Mouse (Mus musculus) liver, embryonic 11.5 days (tissue): ENCODE data around the gene Mei1. TPM values are rescaled to one million over a fixed set of nuclear protein-coding genes. Genes with fewer than 3 reads are reported as not detected.

Experiments
- ATAC-seq: fragments of 200-750 bp; cut with Nextera tagmentation; replicated peaks from 2 replicates; pipeline ENCODE4 v1.8.0; 2017; ENCODE audit warnings: moderate number of reproducible peaks, mild to moderate bottlenecking, moderate TSS enrichment, moderate library complexity; ENCODE audit not compliant: low FRiP score
- DNase-seq: peaks from one replicate; pipeline ENCODE4 v3.0.0-alpha.2; 2017; ENCODE audit warnings: low spot score
- H3K27ac ChIP-seq: fragments of 300-500 bp; sonication (generic); 2 replicates; pipeline ENCODE4 v1.5.1; 2014; ENCODE audit warnings: mild to moderate bottlenecking, low read depth, low read length, control low read depth
- H3K27me3 ChIP-seq: fragments of 300-500 bp; sonication (generic); replicated peaks from 2 replicates; pipeline ENCODE4 v1.6.1; 2014; ENCODE audit warnings: low read length, mixed read lengths; ENCODE audit not compliant: control insufficient read depth, insufficient read depth
- H3K36me3 ChIP-seq: fragments of 300-500 bp; sonication (generic); 2 replicates; pipeline ENCODE4 v1.6.1; 2014; ENCODE audit warnings: mild to moderate bottlenecking, low read length, moderate library complexity, mixed read lengths; ENCODE audit not compliant: control insufficient read depth, insufficient read depth
- H3K4me1 ChIP-seq: fragments of 300-500 bp; sonication (generic); replicated peaks from 2 replicates; pipeline ENCODE4 v1.6.1; 2014; ENCODE audit warnings: low read length, mixed read lengths; ENCODE audit not compliant: control insufficient read depth, insufficient read depth
- H3K4me2 ChIP-seq: fragments of 300-500 bp; sonication (generic); 2 replicates; pipeline ENCODE4 v1.6.1; 2014; ENCODE audit warnings: mild to moderate bottlenecking, control low read depth, moderate library complexity
- H3K4me3 ChIP-seq: fragments of 300-500 bp; sonication (generic); 2 replicates; pipeline ENCODE4 v1.5.1; 2014; ENCODE audit warnings: low read depth, low read length, control low read depth
- H3K9ac ChIP-seq: fragments of 300-500 bp; sonication (generic); 2 replicates; pipeline ENCODE4 v1.6.1; 2014; ENCODE audit warnings: low read depth, low read length, control low read depth
- H3K9me3 ChIP-seq: fragments of 300-500 bp; sonication (generic); 2 replicates; pipeline ENCODE4 v1.6.1; 2016; ENCODE audit warnings: low read length, inconsistent platforms, mixed read lengths; ENCODE audit not compliant: control insufficient read depth
- WGBS: fragments of 180-500 bp; shearing (Covaris S2); extraction: QIAGEN DNeasy Blood & Tissue Kit; methylation state at CpG from one replicate; pipeline ENCODE4 v1.1.7; 2014; 5-methylcytosine and 5-hydroxymethylcytosine counted together
- polyA plus RNA-seq: library from polyadenylated mRNA; unstranded; fragments of >200 nt; fragmentation: Nextera tagmentation; extraction: Ambion mirVana; gene quantifications from 2 replicates; pipeline ENCODE4 v1.2.1, GENCODE M21; 2014

Gene Mei1
- polyA plus RNA-seq, 1 experiment from 2014 or later, result not detected

DNA sequence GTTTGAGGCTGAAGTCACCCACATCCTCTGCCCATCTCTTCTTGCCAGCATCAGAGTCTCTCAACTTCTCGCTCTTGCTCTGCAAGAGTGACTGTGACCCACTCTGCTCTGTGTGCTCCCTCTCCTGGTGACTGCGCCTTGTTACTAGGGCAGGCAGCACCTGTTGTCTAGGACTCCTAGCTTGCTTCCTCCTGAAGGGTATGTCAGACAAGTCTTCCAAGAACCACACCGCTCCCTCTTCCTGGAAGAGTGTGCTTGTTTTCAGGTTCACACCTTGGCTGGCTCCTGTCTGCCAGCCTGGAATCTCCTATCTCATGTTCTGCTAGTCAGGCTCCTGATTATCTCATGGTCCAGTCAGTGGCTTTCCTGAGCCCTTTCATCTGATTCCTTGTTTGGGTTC, 70.6 kb downstream of the Mei1 start:
- Histone ChIP-seq H3K4me2 (no peak overlapping the region), H3K9me3 (no peaks in the 10 kb centered on the region), H3K9ac (no peak overlapping the region), H3K36me3 (peaks cover 4% of the 10 kb centered on the region; the same call in 1 of the 2 replicates), H3K4me3 (no peak overlapping the region), H3K4me1 (peaks cover 7% of the 10 kb centered on the region), H3K27me3 (no peaks in the 10 kb centered on the region), H3K27ac (no peak overlapping the region)
- WGBS, result 81% methylated on average over 3 of the region's 3 CpGs
- DNase-seq, result no peak
- no peak; the same call in 1 of the 2 replicates for ATAC-seq

DNA sequence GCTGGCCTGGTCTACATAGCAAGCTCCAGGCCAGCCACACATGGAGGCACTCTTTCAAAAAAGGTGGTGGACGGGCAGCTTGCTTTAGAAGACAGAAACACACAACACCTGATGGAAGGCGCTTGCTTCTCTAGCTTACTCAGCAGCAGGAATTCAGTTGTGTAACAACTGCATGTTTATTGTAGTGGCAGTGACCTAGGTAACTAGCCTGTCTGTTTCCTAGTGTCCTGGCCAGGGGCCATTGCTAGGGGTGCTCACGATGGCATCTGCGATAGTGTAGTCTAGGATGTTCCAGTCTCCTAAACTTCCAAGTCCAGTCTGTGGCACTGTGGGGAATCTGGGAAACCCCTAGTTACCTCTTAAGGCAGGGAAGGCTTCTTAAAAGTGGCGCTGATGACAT, 74.4 kb downstream of the Mei1 start:
- Histone ChIP-seq H3K4me3 (no peak overlapping the region), H3K27ac (0 out of 2 replicates have a peak overlapping the region, but pooled peaks have one; percentile 21), H3K4me2 (no peak overlapping the region), H3K9me3 (no peaks in the 10 kb centered on the region), H3K4me1 (peaks cover 30% of the 10 kb centered on the region), H3K9ac (no peak overlapping the region), H3K36me3 (peaks cover 4% of the 10 kb centered on the region; the same call in 1 of the 2 replicates), H3K27me3 (no peaks in the 10 kb centered on the region)
- WGBS, result 88% methylated on average over 5 of the region's 5 CpGs
- ATAC-seq (no peak), DNase-seq (no peak)

DNA sequence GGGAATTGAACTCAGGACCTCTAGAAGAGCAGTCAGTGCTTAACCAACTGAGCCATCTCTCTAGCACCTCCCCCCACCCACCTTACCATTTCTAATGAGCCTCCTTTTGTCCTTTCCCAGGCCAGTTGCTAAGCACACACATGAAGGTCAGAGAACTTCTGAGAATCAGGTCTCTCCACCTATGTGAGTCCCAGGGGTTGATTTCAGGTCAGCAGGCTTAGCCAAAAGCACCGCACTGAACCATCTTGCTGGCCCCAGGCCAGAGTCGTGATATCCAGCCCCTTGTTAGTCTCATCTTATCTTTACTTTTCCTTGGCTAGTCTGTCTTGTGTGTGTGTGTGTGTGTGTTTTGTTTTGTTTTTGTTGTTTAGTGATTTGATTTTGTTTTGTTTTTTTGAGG, 75.6 kb downstream of the Mei1 start:
- Histone ChIP-seq H3K9ac (peak overlapping the region; percentile 31; the same call in 1 of the 2 replicates), H3K9me3 (no peaks in the 10 kb centered on the region), H3K27ac (peak overlapping the region; percentile 78), H3K27me3 (no peaks in the 10 kb centered on the region), H3K4me2 (no peak overlapping the region), H3K36me3 (peaks cover 4% of the 10 kb centered on the region; the same call in 1 of the 2 replicates), H3K4me3 (no peak overlapping the region), H3K4me1 (peaks cover 34% of the 10 kb centered on the region)
- 16% methylated on average over 2 of the region's 2 CpGs for WGBS
- no peak for ATAC-seq
- no peak for DNase-seq

DNA sequence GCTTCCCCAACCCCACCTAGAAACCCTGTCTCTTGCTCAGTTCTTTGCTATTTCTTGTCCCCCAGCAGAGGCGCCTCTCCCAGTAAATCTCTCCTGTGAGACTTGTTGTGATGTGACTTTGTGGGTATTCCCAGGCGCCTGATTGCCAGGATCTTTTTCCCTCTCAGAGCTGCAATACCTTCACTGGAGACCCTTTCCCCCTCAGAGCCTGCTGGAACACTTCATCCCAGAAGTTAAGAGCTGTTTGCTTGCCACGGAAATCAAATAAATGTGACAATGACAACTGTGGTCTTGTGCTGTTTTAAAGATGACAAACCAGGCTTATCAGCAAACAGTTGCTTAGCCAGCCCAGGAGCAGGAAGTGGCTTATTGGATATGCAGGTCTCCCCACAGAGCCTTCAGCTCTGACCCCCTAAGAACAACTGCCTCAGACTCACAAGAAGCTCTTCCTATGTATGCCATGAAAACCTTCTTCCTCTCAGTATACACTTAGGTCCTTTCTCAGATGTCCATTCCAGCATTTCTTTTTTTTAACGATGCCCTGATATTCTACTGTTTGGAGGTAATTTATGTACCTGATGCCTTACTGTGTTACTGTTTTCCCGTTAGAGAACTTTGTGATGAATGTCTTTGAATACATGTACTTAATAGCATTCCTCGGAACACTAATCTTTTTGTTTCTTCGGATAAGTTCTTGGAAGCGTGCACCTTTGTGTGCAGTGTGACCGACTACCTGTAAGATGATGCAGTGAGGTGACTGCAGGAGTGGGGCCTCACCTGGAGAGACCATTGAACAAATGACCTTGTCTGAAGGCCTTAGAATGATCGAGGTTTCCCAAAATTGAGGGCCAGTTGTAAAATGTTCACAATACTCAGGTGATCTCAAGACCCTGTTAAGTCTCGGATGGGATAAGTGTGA, 76.3 kb downstream of the Mei1 start:
- DNase-seq (peak; percentile 50), ATAC-seq (no peak)
- peak overlapping the region; percentile 90 for H3K4me2 ChIP-seq
- H3K4me3 ChIP-seq, result peak overlapping the region; percentile 67
- H3K27me3 ChIP-seq, result no peaks in the 10 kb centered on the region
- H3K4me1 ChIP-seq, result peaks cover 35% of the 10 kb centered on the region
- peak overlapping the region; percentile 78 for H3K27ac ChIP-seq
- peak overlapping the region; percentile 31 for H3K9ac ChIP-seq
- peaks cover under 1% of the 10 kb centered on the region; the same call in 1 of the 2 replicates for H3K36me3 ChIP-seq
- H3K9me3 ChIP-seq, result no peaks in the 10 kb centered on the region
- WGBS, result 18% methylated on average over 11 of the region's 11 CpGs

DNA sequence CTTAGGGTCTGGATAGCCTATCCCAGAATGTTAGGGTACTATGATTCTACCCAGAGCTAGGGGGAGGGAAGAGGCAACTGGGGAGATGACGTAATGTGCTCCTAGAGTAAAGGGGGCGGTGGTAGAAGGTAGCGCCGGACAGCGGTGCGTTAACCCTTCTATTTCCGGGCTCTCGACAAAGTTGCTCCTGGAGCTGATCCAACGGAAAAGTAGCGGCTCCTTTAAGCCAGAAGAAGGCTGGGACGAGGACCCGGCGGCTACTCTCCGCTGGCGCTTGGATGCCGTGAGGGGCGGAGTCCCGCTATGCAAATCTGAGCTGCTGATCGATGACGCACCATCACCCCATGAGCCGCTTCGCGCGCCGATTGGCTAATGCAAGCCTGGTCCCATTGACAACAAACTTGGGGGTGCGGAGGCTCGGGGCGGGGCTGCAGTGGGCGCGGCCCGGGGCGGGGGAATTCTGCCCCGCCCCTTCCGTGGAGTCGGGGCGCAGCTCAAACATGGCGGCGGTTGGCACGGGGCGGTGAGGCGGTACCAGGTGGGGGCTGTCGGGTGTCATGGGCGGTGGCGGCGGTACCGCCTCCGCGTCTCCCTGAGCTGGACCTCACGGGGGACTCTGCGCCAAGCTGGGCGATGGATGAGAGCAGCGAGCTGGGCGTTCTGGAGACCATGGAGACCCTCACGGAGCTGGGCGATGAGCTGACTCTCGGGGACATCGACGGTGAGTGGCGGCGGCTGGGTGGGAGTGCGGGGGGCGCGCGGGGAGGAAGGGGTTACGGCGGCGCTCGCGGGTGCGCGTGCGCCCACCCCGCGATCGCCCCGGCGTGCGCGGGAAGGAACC, 77.2 kb downstream of the Mei1 start, which contains the start of gene Srebf2:
Gene Srebf2 (plus strand): TSS at position 412 of the 841 bp plus-strand sequence.
- peak; percentile 94 for ATAC-seq
- H3K4me1 ChIP-seq, result peaks cover 38% of the 10 kb centered on the region
- under 1% methylated on average over 74 of the region's 79 CpGs for WGBS

DNA sequence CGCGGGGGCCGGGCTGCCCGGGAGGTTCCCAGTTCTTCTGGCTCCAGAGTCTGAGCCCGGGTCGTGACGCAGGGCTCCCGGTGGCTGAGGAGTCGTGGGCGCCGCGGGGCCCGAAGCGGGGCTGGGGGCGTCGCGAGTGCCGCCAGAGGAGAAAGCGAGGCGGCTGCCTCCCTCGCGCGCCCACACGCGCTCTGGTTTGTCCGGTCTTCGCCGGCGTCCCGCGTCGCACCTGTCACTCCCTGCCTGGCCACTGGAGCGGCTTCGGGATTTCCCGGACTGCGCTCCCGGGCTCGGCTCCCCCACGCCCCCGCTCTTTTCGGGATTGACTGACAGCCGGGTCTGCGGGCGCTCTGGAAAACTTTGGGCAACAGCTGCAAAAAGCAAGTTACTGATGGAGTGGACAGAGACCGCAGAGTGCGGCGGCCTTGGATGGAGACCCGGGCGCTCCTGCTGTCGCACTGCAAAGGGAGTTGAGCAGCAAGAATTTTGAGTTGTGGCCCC, 77.9 kb downstream of the Mei1 start:
- WGBS, result under 1% methylated on average over 34 of the region's 50 CpGs
- ATAC-seq, result peak; percentile 6
- H3K4me3 ChIP-seq, result peak overlapping the region; percentile 67

More for the DNA sequence above, 77.2 kb downstream of the Mei1 start, which contains the start of gene Srebf2:
- Histone ChIP-seq H3K9ac (peak within 1 kb of the TSS; percentile 82), H3K4me3 (peak within 1 kb of the TSS; percentile 67), H3K27ac (peak within 1 kb of the TSS; percentile 78), H3K9me3 (no peaks in the 10 kb centered on the region), H3K27me3 (no peaks in the 10 kb centered on the region), H3K36me3 (no peaks in the 10 kb centered on the region; the same call in 1 of the 2 replicates), H3K4me2 (peak within 1 kb of the TSS; percentile 90)
- peak; percentile 98 for DNase-seq

DNA sequence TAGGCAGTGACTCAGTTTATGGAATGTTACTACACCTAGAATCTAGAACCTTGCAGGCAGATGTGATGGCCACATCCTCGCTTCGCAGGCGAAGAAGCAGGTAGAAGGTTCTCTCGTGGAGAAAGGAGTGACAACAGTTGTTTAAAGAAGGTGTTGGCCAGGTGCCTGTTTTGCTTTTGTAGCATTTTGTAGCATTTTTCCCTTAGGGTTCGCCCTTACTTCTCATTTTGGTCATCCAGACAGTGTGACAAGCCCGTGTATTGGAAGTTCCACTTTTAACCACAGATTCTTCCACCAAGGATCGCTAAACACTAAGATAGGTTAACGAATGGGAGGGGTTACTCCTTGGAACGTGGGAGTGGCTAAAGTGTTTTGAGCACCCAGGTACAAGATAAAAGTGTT, 78.7 kb downstream of the Mei1 start:
- H3K27me3 ChIP-seq, result no peaks in the 10 kb centered on the region
- ATAC-seq (no peak), DNase-seq (no peak)
- no peaks in the 10 kb centered on the region for H3K9me3 ChIP-seq
- H3K4me2 ChIP-seq, result peak overlapping the region; percentile 90
- peaks cover 41% of the 10 kb centered on the region for H3K4me1 ChIP-seq
- 21% methylated on average over 9 of the region's 9 CpGs for WGBS
- H3K27ac ChIP-seq, result peak overlapping the region; percentile 78; the same call in 1 of the 2 replicates
- peak overlapping the region; percentile 82 for H3K9ac ChIP-seq
- H3K36me3 ChIP-seq, result no peaks in the 10 kb centered on the region; the same call in 1 of the 2 replicates
- peak overlapping the region; percentile 67 for H3K4me3 ChIP-seq

More for the DNA sequence above, 77.9 kb downstream of the Mei1 start:
- H3K4me1 ChIP-seq, result peaks cover 38% of the 10 kb centered on the region
- H3K9ac ChIP-seq, result peak overlapping the region; percentile 82
- H3K9me3 ChIP-seq, result no peaks in the 10 kb centered on the region
- no peaks in the 10 kb centered on the region for H3K27me3 ChIP-seq
- H3K36me3 ChIP-seq, result no peaks in the 10 kb centered on the region; the same call in 1 of the 2 replicates
- peak; percentile 70 for DNase-seq
- peak overlapping the region; percentile 90 for H3K4me2 ChIP-seq
- peak overlapping the region; percentile 78 for H3K27ac ChIP-seq

DNA sequence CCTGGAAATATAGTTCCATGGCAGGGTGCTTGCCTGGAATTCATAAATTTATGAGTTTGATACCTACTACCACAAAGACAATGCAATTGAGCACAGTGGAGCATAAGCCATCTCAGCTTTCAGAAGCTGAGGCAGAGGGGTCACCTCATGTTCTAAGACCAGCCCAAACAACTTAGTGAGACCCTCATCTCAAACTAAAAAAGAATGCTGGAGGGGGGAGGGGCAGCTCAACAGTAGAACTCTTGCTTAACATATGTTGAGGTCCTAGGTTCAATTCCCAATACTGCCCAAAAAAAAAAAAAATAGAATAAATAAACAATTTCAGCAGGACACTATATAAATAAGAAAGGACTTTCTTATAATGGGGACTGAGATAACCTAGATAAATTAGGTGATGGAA, 80.2 kb downstream of the Mei1 start:
- H3K4me2 ChIP-seq, result no peak overlapping the region
- H3K27ac ChIP-seq, result no peak overlapping the region
- H3K9ac ChIP-seq, result no peak overlapping the region
- peaks cover 40% of the 10 kb centered on the region for H3K4me1 ChIP-seq
- H3K9me3 ChIP-seq, result no peaks in the 10 kb centered on the region
- H3K27me3 ChIP-seq, result no peaks in the 10 kb centered on the region
- no peaks in the 10 kb centered on the region; the same call in 1 of the 2 replicates for H3K36me3 ChIP-seq
- no peak overlapping the region for H3K4me3 ChIP-seq
- no peak for ATAC-seq
- DNase-seq, result no peak
